Mouse (Mus musculus) forebrain, embryonic 10.5 days (tissue): ENCODE measurements around the gene Krt10. TPM values are rescaled to one million over a fixed set of nuclear protein-coding genes. Genes with fewer than 3 reads are reported as not detected.

Experiments
- DNase-seq: peaks from one replicate; pipeline ENCODE4 v3.0.0-alpha.2; 2017; ENCODE audit warnings: low spot score; ENCODE audit errors: extremely low spot score
- H3K27ac ChIP-seq: fragments of 300-500 bp; sonication (generic); 2 replicates; pipeline ENCODE4 v1.5.1; 2016; ENCODE audit warnings: mild to moderate bottlenecking
- H3K27me3 ChIP-seq: fragments of 300-500 bp; sonication (generic); 2 replicates; pipeline ENCODE4 v1.6.1; 2016; ENCODE audit warnings: mild to moderate bottlenecking; ENCODE audit not compliant: poor library complexity, severe bottlenecking
- H3K36me3 ChIP-seq: fragments of 300-500 bp; sonication (generic); replicated peaks from 2 replicates; pipeline ENCODE4 v1.6.1; 2016; ENCODE audit warnings: mild to moderate bottlenecking, moderate library complexity
- H3K4me1 ChIP-seq: fragments of 300-500 bp; sonication (generic); 2 replicates; pipeline ENCODE4 v1.6.1; 2016
- H3K4me3 ChIP-seq: fragments of 300-500 bp; sonication (generic); 2 replicates; pipeline ENCODE4 v1.5.1; 2016; ENCODE audit warnings: mild to moderate bottlenecking, moderate library complexity
- H3K9me3 ChIP-seq: fragments of 300-500 bp; sonication (generic); 2 replicates; pipeline ENCODE4 v1.6.1; 2016; ENCODE audit warnings: mild to moderate bottlenecking, moderate library complexity
- WGBS: fragments of 180-500 bp; shearing (Covaris S2); methylation state at CpG from one replicate; pipeline ENCODE4 v1.1.7; 2016; 5-methylcytosine and 5-hydroxymethylcytosine counted together
- polyA plus RNA-seq: library from polyadenylated mRNA; unstranded; fragments of >200 nt; fragmentation: Nextera tagmentation; extraction: Ambion mirVana; gene quantifications from 2 replicates; pipeline ENCODE4 v1.2.1, GENCODE M21; 2016

The Krt10 gene
- polyA plus RNA-seq, 1 experiment from 2014 or later, result 20.6 TPM

GRCm38 (mm10) chr11:99398084-99398483 lies 8.9 kb upstream of the Krt10 start:
- Histone ChIP-seq H3K27me3 (no peaks in the 10 kb centered on the region), H3K9me3 (no peaks in the 10 kb centered on the region), H3K4me1 (peaks cover 24% of the 10 kb centered on the region), H3K36me3 (no peaks in the 10 kb centered on the region), H3K4me3 (no peak overlapping the region), H3K27ac (no peak overlapping the region)
- DNase-seq, result no peak
- 81% methylated on average over 3 of the region's 3 CpGs for WGBS

GRCm38 (mm10) chr11:99396661-99397060 lies 7.5 kb upstream of the Krt10 start:
- no peaks in the 10 kb centered on the region for H3K9me3 ChIP-seq
- H3K27me3 ChIP-seq, result no peaks in the 10 kb centered on the region
- no peak for DNase-seq
- WGBS, result 70% methylated on average over 2 of the region's 2 CpGs
- H3K4me1 ChIP-seq, result peaks cover 24% of the 10 kb centered on the region
- H3K36me3 ChIP-seq, result no peaks in the 10 kb centered on the region
- H3K27ac ChIP-seq, result peak overlapping the region; percentile 74
- H3K4me3 ChIP-seq, result no peak overlapping the region

- WGBS, result 19% methylated on average over 3 of the region's 3 CpGs
- no peaks in the 10 kb centered on the region for H3K27me3 ChIP-seq
- H3K4me1 ChIP-seq, result peaks cover 24% of the 10 kb centered on the region
- H3K9me3 ChIP-seq, result no peaks in the 10 kb centered on the region
- H3K36me3 ChIP-seq, result no peaks in the 10 kb centered on the region
- peak overlapping the region; percentile 74 for H3K27ac ChIP-seq
- no peak overlapping the region for H3K4me3 ChIP-seq
- DNase-seq, result peak; percentile 34
Observed at GRCm38 (mm10) chr11:99396034-99396433, 6.9 kb upstream of the Krt10 start.

- peaks cover 12% of the 10 kb centered on the region for H3K36me3 ChIP-seq
- H3K27me3 ChIP-seq, result no peaks in the 10 kb centered on the region
- no peak overlapping the region for H3K27ac ChIP-seq
- peaks cover 24% of the 10 kb centered on the region for H3K4me1 ChIP-seq
- H3K9me3 ChIP-seq, result no peaks in the 10 kb centered on the region
- WGBS, result 89% methylated on average over 10 of the region's 10 CpGs
- no peak overlapping the region for H3K4me3 ChIP-seq
- no peak for DNase-seq
Observed at GRCm38 (mm10) chr11:99392492-99392891, 3.3 kb upstream of the Krt10 start.

- no peak for DNase-seq
- Histone ChIP-seq H3K4me3 (no peak overlapping the region), H3K36me3 (peaks cover 12% of the 10 kb centered on the region), H3K9me3 (no peaks in the 10 kb centered on the region), H3K4me1 (peaks cover 25% of the 10 kb centered on the region), H3K27me3 (no peaks in the 10 kb centered on the region), H3K27ac (no peak overlapping the region)
- 87% methylated on average over 6 of the region's 6 CpGs for WGBS
Observed at GRCm38 (mm10) chr11:99391375-99391774, 2.2 kb upstream of the Krt10 start.

GRCm38 (mm10) chr11:99390866-99391265 lies 1.7 kb upstream of the Krt10 start:
- H3K4me3 ChIP-seq, result no peak overlapping the region
- H3K4me1 ChIP-seq, result peaks cover 20% of the 10 kb centered on the region
- H3K36me3 ChIP-seq, result peaks cover 12% of the 10 kb centered on the region
- H3K27ac ChIP-seq, result no peak overlapping the region
- DNase-seq, result no peak
- H3K27me3 ChIP-seq, result no peaks in the 10 kb centered on the region
- H3K9me3 ChIP-seq, result no peaks in the 10 kb centered on the region
- WGBS, result 80% methylated on average over 7 of the region's 7 CpGs

- WGBS, result 95% methylated on average over 18 of the region's 18 CpGs
- Histone ChIP-seq H3K27ac (no peak overlapping the region), H3K4me3 (no peak overlapping the region), H3K4me1 (peaks cover 13% of the 10 kb centered on the region), H3K36me3 (peaks cover 12% of the 10 kb centered on the region), H3K27me3 (peaks cover 6% of the 10 kb centered on the region), H3K9me3 (no peaks in the 10 kb centered on the region)
- no peak for DNase-seq
Observed at GRCm38 (mm10) chr11:99388661-99389060, 503 bp downstream of the Krt10 start.

- DNase-seq, result peak; percentile 92
- H3K9me3 ChIP-seq, result no peaks in the 10 kb centered on the region
- peak overlapping the region; percentile 63 for H3K4me3 ChIP-seq
- H3K4me1 ChIP-seq, result peaks cover 13% of the 10 kb centered on the region
- H3K36me3 ChIP-seq, result peaks cover 12% of the 10 kb centered on the region
- 2% methylated on average over 71 of the region's 71 CpGs for WGBS
- peaks cover 20% of the 10 kb centered on the region for H3K27me3 ChIP-seq
- H3K27ac ChIP-seq, result peak overlapping the region; percentile 91
Observed at GRCm38 (mm10) chr11:99385813-99386721, 3.1 kb downstream of the Krt10 start.

- DNase-seq, result peak; percentile 74
- no peak overlapping the region for H3K27ac ChIP-seq
- H3K4me1 ChIP-seq, result no peaks in the 10 kb centered on the region
- H3K9me3 ChIP-seq, result no peaks in the 10 kb centered on the region
- H3K4me3 ChIP-seq, result no peak overlapping the region
- no peaks in the 10 kb centered on the region for H3K36me3 ChIP-seq
- 23% methylated on average over 5 of the region's 5 CpGs for whole genome bisulfite sequencing
- H3K27me3 ChIP-seq, result peaks cover 20% of the 10 kb centered on the region
Observed at GRCm38 (mm10) chr11:99379568-99379967, 9.6 kb downstream of the Krt10 start.

- H3K4me3 ChIP-seq, result no peak within 1 kb of the TSS
- DNase-seq, result no peak
- no peaks in the 10 kb centered on the region for H3K9me3 ChIP-seq
- no peaks in the 10 kb centered on the region for H3K36me3 ChIP-seq
- H3K27me3 ChIP-seq, result no peaks in the 10 kb centered on the region
- H3K27ac ChIP-seq, result no peak within 1 kb of the TSS
- WGBS, result 88% methylated on average over 13 of the region's 13 CpGs
- no peaks in the 10 kb centered on the region for H3K4me1 ChIP-seq
Observed at GRCm38 (mm10) chr11:99374803-99375202, 14.4 kb downstream of the Krt10 start, which contains the start of gene Krt28. TSS of gene Krt28 (minus strand) at chr11:99374903.

- Histone ChIP-seq H3K27ac (no peak overlapping the region), H3K9me3 (no peaks in the 10 kb centered on the region), H3K4me1 (no peaks in the 10 kb centered on the region), H3K27me3 (no peaks in the 10 kb centered on the region), H3K4me3 (no peak overlapping the region), H3K36me3 (no peaks in the 10 kb centered on the region)
- 86% methylated on average over 8 of the region's 8 CpGs for WGBS
- no peak for DNase-seq
Observed at GRCm38 (mm10) chr11:99369853-99370451, 19.2 kb downstream of the Krt10 start.

GRCm38 (mm10) chr11:99369229-99369628 lies 19.9 kb downstream of the Krt10 start:
- H3K9me3 ChIP-seq, result no peaks in the 10 kb centered on the region
- H3K36me3 ChIP-seq, result no peaks in the 10 kb centered on the region
- DNase-seq, result no peak
- no peaks in the 10 kb centered on the region for H3K27me3 ChIP-seq
- H3K4me3 ChIP-seq, result no peak overlapping the region
- WGBS, result 35% methylated on average over 3 of the region's 3 CpGs
- no peak overlapping the region for H3K27ac ChIP-seq
- no peaks in the 10 kb centered on the region for H3K4me1 ChIP-seq

- Histone ChIP-seq H3K9me3 (no peaks in the 10 kb centered on the region), H3K4me1 (no peaks in the 10 kb centered on the region), H3K4me3 (no peak overlapping the region), H3K27me3 (no peaks in the 10 kb centered on the region), H3K27ac (no peak overlapping the region), H3K36me3 (no peaks in the 10 kb centered on the region)
- 52% methylated on average over 10 of the region's 10 CpGs for WGBS
- no peak for DNase-seq
Observed at GRCm38 (mm10) chr11:99366791-99367190, 22.4 kb downstream of the Krt10 start.
